Mouse (Mus musculus) spleen, adult 10 weeks (tissue): ENCODE results near the gene Tbx19. TPM values are rescaled to one million over a fixed set of nuclear protein-coding genes. Genes with fewer than 3 reads are reported as not detected.

Experiments
- polyA plus RNA-seq: library from polyadenylated mRNA; stranded (reverse); fragments of 350-450 nt; fragmentation: Illumina TruSeq; extraction: RNeasy Lipid Tissue Mini Kit (QIAGEN cat#74804); gene quantifications from one replicate; pipeline ENCODE4 v1.2.3, GENCODE M21; 2015; ENCODE audit warnings: low replicate concordance; ENCODE audit not compliant: insufficient read depth

Gene Tbx19
- polyA plus RNA-seq: 0.10 TPM

DNA sequence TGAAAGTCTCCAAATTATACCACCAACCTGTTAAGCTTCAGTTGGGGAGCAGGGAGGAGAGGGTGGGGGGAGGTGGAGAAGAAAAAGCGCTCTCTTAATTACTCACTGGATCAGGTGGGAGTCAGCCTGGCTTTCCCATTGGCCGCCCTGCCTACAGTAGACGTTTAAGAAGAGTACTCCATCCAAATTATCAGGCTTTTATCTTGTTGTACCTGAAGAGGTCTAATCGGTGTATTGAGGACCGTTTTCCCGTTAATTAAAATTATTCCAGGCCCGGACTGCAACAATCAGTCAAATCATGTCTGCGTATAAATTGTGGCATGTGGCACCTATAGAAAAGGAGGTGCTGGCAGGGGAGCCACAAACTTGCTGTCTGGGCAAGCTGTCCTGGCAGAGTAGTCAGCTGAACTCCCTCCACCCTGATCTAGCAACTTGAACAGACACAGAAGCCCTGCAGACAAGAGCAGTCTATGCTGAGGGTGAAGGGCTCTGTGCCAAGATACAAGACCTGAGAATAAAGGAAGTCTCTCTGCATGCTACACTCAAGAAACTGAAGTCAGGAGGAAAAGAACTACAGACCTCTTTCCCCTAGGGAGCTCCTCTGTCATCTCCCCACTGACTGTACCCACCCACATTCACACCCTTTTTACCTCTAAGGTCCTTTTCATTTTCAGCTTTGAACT lies at the start of gene Tbx19:
Tbx19 (minus strand) TSS at position 51 of the 683 bp plus-strand sequence.

DNA sequence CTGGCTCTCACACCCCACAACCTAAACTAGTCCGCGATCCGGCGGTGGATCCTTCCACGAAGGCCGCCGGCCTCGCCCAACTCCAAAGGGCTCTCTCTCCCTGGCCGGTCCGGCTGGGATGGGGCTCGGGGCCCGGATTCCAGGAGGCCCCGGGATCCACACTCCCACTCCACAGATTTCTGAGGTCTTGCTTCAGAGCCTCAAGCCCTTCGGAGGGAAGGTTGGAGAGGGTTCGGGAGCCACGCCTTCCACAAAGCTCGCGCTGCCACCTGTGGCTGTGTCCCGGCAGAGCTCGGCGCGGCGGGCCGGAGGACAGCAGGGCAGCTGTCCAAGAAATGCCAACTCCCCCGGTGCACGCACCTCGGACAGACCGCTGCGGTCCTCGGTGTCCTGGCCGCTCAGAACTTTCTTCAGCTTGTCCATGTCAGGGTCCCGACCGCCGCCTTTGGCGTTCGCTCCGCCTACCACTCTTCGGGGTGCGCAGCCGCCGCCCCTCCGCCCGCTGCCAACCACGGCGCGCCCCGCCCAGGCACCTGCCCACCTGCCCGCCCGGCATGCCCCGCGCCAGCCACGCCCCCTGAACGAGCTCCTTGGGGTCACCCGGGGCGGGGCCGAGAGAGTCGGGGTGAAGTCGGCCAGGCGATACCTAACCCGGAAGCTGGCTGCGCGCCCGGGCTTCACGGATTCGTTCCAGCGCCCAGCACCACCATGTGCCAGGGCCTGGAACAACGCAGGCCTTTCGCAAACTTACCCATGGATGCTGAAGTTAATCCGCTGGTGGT lies 33.5 kb upstream of the Tbx19 start, which contains the start of gene Sft2d2:
Sft2d2 (minus strand) TSS at position 559 of the 782 bp plus-strand sequence.

Other genes with a start within 250 kb of the Tbx19 start
- gene Xcl1, start 225.2 kb downstream of the Tbx19 start, polyA plus RNA-seq: 20.3 TPM
- gene Sft2d2, start 33.7 kb upstream of the Tbx19 start, polyA plus RNA-seq: 61.3 TPM
- gene Tiprl, start 76.2 kb upstream of the Tbx19 start, polyA plus RNA-seq: 65.9 TPM
- gene Gpr161, start 135.0 kb upstream of the Tbx19 start, polyA plus RNA-seq: 0.93 TPM